Mouse (Mus musculus): ENCODE data around the gene Nifk. TPM values are rescaled to one million over a fixed set of nuclear protein-coding genes. Genes with fewer than 3 reads are reported as not detected.

Nifk gene
- 10 to 100 TPM; 14.6 to 17.5 TPM for total RNA-seq (2023)

DNA sequence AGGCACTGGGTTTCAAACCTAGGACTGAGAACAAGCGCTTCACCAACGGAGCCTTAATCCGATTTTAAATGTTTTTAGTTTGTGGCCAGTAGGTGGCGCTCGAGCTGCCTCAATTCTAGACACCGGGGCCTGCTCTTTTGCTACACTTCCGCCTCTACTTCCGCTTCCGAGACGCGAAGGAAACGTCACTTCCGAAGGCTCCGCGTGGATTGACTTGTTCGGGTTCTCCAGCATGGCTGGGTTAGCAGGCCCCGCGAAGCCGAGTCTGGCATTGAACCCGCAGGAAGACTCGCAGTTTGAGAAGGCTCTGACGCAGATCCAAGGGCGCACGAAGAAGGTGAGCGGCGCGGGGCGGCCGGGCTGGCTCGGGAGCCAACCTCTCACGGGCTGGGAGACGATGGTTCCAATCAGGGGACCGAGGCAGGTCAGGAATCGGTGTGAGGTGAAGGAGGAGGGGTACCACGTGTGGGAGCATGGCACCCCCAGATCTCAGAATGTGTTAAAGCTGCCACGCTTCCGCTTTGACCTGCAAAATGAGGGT lies at the start of gene Nifk:
TSS of gene Nifk (plus strand) at position 179 of the 541 bp plus-strand sequence.

DNA sequence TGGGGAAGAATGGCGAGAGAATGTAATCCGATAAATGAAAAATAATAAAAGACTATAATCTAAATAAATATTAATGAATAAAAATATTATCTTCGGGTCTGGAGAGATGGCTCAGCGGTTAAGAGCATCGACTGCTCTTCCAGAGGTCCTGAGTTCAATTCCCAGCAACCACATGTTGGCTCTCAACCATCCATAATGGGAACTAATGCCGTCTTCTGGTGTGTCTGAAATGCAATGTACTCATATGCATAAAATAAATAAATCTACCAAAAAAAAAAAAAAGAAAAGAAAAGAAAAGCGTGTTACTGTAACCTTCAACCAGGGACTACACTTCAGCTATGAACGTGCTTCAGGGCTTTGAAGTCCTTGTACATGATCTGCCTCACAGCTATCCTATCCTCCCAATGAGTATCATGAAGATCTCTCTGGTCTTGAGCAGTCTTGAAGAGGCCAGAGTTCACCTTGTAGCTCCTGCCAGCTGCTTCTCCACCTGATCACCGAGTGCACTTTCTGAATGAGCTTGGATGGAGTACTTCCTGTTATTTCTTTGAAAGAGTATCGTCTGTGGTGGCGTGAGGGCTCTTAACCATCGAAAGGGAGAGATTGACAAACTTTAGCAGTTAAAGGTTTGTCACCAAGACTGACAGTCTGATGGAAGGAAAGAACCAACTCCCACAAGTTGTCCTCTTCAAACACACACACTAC lies 9.9 kb upstream of the Nifk start, which contains the start of gene Tsn:
TSS of gene Tsn (minus strand) at position 118 of the 705 bp plus-strand sequence.

Other genes with a start within 250 kb of the Nifk start
- not detected for gene Gm29106, start 145.3 kb upstream of the Nifk start, total RNA-seq (2023)
- gene Tsn, start 10.1 kb upstream of the Nifk start, total RNA-seq (2023) = 10 to 100 TPM; 41.6 to 47.1 TPM
- 100 to 1,000 TPM in 1 of 2 experiments, 10 to 100 TPM in 1; 90.3 to 101 TPM for gene Clasp1, start 67.2 kb downstream of the Nifk start, total RNA-seq (2023)

All from neutrophil, adult 83 days (primary cell).